ENCODE assay signal across 9 mouse cellular contexts in genomic region chr6:113458635-113459034, GRCm38 (mm10). TPM values are rescaled to one million over a fixed set of nuclear protein-coding genes. Genes with fewer than 3 reads are reported as not detected.
DNase-seq lines count a peak whose midpoint lies in the region; ATAC-seq lines count a peak whose summit lies in the region.
"Had no signal": no experiment of that assay in that cellular context is flagged by ENCODE, and none has a peak within 500 bp of the region (broad histone marks: within the 10 kb centered on the region; RNA-seq: fewer than 3 reads in every experiment).

No protein-coding gene starts in this region.

- ATAC-seq in hindbrain, embryonic 16.5 days = no peak
- ATAC-seq in embryonic facial prominence, embryonic 11.5 days (replicated peaks; ENCODE audit: insufficient number of reproducible peaks, low FRiP score, low TSS enrichment, low read depth) = no peak
- ATAC-seq: CD4-positive, CD25-positive, alpha-beta regulatory T cell, adult 4 months had no signal

- H3K4me3 ChIP-seq in hindbrain, embryonic 16.5 days (ENCODE audit: low read length) = no peak overlapping the region
- H3K4me3 ChIP-seq in hindbrain, embryonic 10.5 days = no peak overlapping the region
- H3K4me3 ChIP-seq in embryonic facial prominence, embryonic 11.5 days (ENCODE audit: low read depth, low read length) = no peak overlapping the region

- no peaks in the 10 kb centered on the region for H3K9me3 ChIP-seq in hindbrain, embryonic 16.5 days (ENCODE audit: control insufficient read depth, low read length)
- H3K9me3 ChIP-seq in hindbrain, embryonic 10.5 days = no peaks in the 10 kb centered on the region
- H3K9me3 ChIP-seq in embryonic facial prominence, embryonic 11.5 days (replicated peaks; ENCODE audit: control insufficient read depth, low read length) = no peaks in the 10 kb centered on the region

- H3K4me1 ChIP-seq in hindbrain, embryonic 16.5 days (ENCODE audit: control insufficient read depth, insufficient read depth, low read depth, low read length) = no peaks in the 10 kb centered on the region
- H3K4me1 ChIP-seq in hindbrain, embryonic 10.5 days (replicated peaks) = peaks cover 3% of the 10 kb centered on the region; the same call in 1 of the 2 replicates
- H3K4me1 ChIP-seq in embryonic facial prominence, embryonic 11.5 days (ENCODE audit: control insufficient read depth, insufficient read depth, low read length) = no peaks in the 10 kb centered on the region

- H3K27ac ChIP-seq in hindbrain, embryonic 16.5 days (ENCODE audit: low read depth, low read length) = no peak overlapping the region
- no peak overlapping the region for H3K27ac ChIP-seq in hindbrain, embryonic 10.5 days
- H3K27ac ChIP-seq in embryonic facial prominence, embryonic 11.5 days (replicated peaks; ENCODE audit: low read depth, low read length) = no peak overlapping the region

- H3K9ac ChIP-seq in hindbrain, embryonic 16.5 days (ENCODE audit: low read depth, low read length) = 0 out of 2 replicates have a peak overlapping the region, but pooled peaks have one; percentile 2
- no peak overlapping the region for H3K9ac ChIP-seq in embryonic facial prominence, embryonic 11.5 days (replicated peaks; ENCODE audit: low read length)

- WGBS in hindbrain, embryonic 16.5 days = 72% methylated on average over 10 of the region's 10 CpGs
- 66% methylated on average over 10 of the region's 10 CpGs for WGBS in hindbrain, embryonic 10.5 days
- WGBS in embryonic facial prominence, embryonic 11.5 days = 57% methylated on average over 10 of the region's 10 CpGs
- 23% methylated on average over 10 of the region's 10 CpGs for WGBS in large intestine, adult 2 months

- DNase-seq in hindbrain, embryonic 10.5 days (ENCODE audit: low spot score) = no peak
- DNase-seq in embryonic facial prominence, embryonic 11.5 days (ENCODE audit: low spot score) = peak; percentile 38
- peak; percentile 92 for DNase-seq in large intestine, adult 2 months (ENCODE audit: low read depth, low spot score)
- peak; percentile 36 for DNase-seq in thymus, postnatal 25 days
- DNase-seq in heart, postnatal 4 days = no peak
- no peak for DNase-seq in adrenal gland, postnatal 25 days
- no peak for DNase-seq in layer of hippocampus, postnatal 25 days (ENCODE audit: extremely low spot score in 1 of 2, low spot score in 1 of 2)

- H3K27me3 ChIP-seq in hindbrain, embryonic 16.5 days (replicated peaks; ENCODE audit: control insufficient read depth, insufficient read depth, low read length) = no peaks in the 10 kb centered on the region
- H3K27me3 ChIP-seq in hindbrain, embryonic 10.5 days (ENCODE audit: insufficient read depth, poor library complexity, severe bottlenecking) = no peaks in the 10 kb centered on the region
- no peaks in the 10 kb centered on the region for H3K27me3 ChIP-seq in embryonic facial prominence, embryonic 11.5 days (ENCODE audit: control insufficient read depth, insufficient read depth, low read length)

- no peak overlapping the region for H3K4me2 ChIP-seq in hindbrain, embryonic 16.5 days (ENCODE audit: low read length)
- H3K4me2 ChIP-seq in embryonic facial prominence, embryonic 11.5 days (ENCODE audit: low read depth, low read length) = no peak overlapping the region; the same call in 1 of the 2 replicates

- H3K36me3 ChIP-seq in hindbrain, embryonic 16.5 days (ENCODE audit: control insufficient read depth, insufficient read depth, low read length) = no peaks in the 10 kb centered on the region
- H3K36me3 ChIP-seq in hindbrain, embryonic 10.5 days = no peaks in the 10 kb centered on the region
- H3K36me3 ChIP-seq in embryonic facial prominence, embryonic 11.5 days (replicated peaks; ENCODE audit: control insufficient read depth, insufficient read depth, low read depth, low read length) = no peaks in the 10 kb centered on the region

RNA-seq across cellular contexts. Expression of gene Il17re, which starts 0.4 kb away (rescaled TPM):
- 0.26 and 0.34 TPM in 2 replicates for polyA plus RNA-seq in hindbrain, embryonic 16.5 days (2015; fragmentation: Nextera tagmentation; extraction: Ambion mirVana)
- 1.7 and 2.2 TPM in 2 replicates for polyA plus RNA-seq in hindbrain, embryonic 10.5 days (2016; fragmentation: Nextera tagmentation; extraction: Ambion mirVana)
- polyA plus RNA-seq in embryonic facial prominence, embryonic 11.5 days (2014; fragmentation: Nextera tagmentation; extraction: Ambion mirVana) = 1.2 and 2.3 TPM in 2 replicates
- polyA plus RNA-seq in large intestine, adult 2 months (2012; rRNA removed) = 4.8 and 7.5 TPM in 2 replicates
- 1 to 10 TPM; 1.1 to 1.3 TPM for total RNA-seq in heart, postnatal 4 days (2021)
- total RNA-seq in adrenal gland, postnatal 25 days (2021) = 0.76 and 1.5 TPM in 2 replicates
- total RNA-seq in layer of hippocampus, postnatal 25 days (2021) = under 1 TPM; 0.22 to 0.52 TPM

RNA-seq across cellular contexts. Expression of gene Il17rc, which starts 12.6 kb away (rescaled TPM):
- 4.4 and 5.9 TPM in 2 replicates for polyA plus RNA-seq in hindbrain, embryonic 16.5 days (2015; fragmentation: Nextera tagmentation; extraction: Ambion mirVana)
- 6.0 and 6.7 TPM in 2 replicates for polyA plus RNA-seq in hindbrain, embryonic 10.5 days (2016; fragmentation: Nextera tagmentation; extraction: Ambion mirVana)
- polyA plus RNA-seq in embryonic facial prominence, embryonic 11.5 days (2014; fragmentation: Nextera tagmentation; extraction: Ambion mirVana) = 1.3 and 3.5 TPM in 2 replicates
- polyA plus RNA-seq in large intestine, adult 2 months (2012; rRNA removed) = 341 and 416 TPM in 2 replicates
- 10 to 100 TPM in 1 of 2 experiments, 1 to 10 TPM in 1; 7.9 to 10.2 TPM for total RNA-seq in heart, postnatal 4 days (2021)
- 18.0 and 19.3 TPM in 2 replicates for total RNA-seq in adrenal gland, postnatal 25 days (2021)
- 1 to 10 TPM; 6.0 to 6.3 TPM for total RNA-seq in layer of hippocampus, postnatal 25 days (2021)
- polyA plus RNA-seq: CD4-positive, CD25-positive, alpha-beta regulatory T cell, adult 4 months had no signal

RNA-seq across cellular contexts. Expression of gene Jagn1, which starts 16.3 kb away (rescaled TPM):
- polyA plus RNA-seq in hindbrain, embryonic 16.5 days (2015; fragmentation: Nextera tagmentation; extraction: Ambion mirVana) = 95.2 and 106 TPM in 2 replicates
- 86.5 and 87.9 TPM in 2 replicates for polyA plus RNA-seq in hindbrain, embryonic 10.5 days (2016; fragmentation: Nextera tagmentation; extraction: Ambion mirVana)
- polyA plus RNA-seq in embryonic facial prominence, embryonic 11.5 days (2014; fragmentation: Nextera tagmentation; extraction: Ambion mirVana) = 72.6 and 77.6 TPM in 2 replicates
- 68.4 and 72.0 TPM in 2 replicates for polyA plus RNA-seq in large intestine, adult 2 months (2012; rRNA removed)
- total RNA-seq in heart, postnatal 4 days (2021) = 10 to 100 TPM; 28.3 to 34.7 TPM
- 47.5 and 55.0 TPM in 2 replicates for total RNA-seq in adrenal gland, postnatal 25 days (2021)
- 10 to 100 TPM; 42.8 to 48.0 TPM for total RNA-seq in layer of hippocampus, postnatal 25 days (2021)

RNA-seq across cellular contexts. Expression of gene Cidec, which starts 23.1 kb away (rescaled TPM):
- polyA plus RNA-seq in hindbrain, embryonic 16.5 days (2015; fragmentation: Nextera tagmentation; extraction: Ambion mirVana) = 0.21 TPM in 1 of 2 replicates, not detected in the other
- polyA plus RNA-seq in hindbrain, embryonic 10.5 days (2016; fragmentation: Nextera tagmentation; extraction: Ambion mirVana) = not detected in 2 replicates
- not detected in 2 replicates for polyA plus RNA-seq in embryonic facial prominence, embryonic 11.5 days (2014; fragmentation: Nextera tagmentation; extraction: Ambion mirVana)
- 49.1 and 148 TPM in 2 replicates for polyA plus RNA-seq in large intestine, adult 2 months (2012; rRNA removed)
- total RNA-seq in heart, postnatal 4 days (2021) = 1 to 10 TPM; 1.8 to 2.3 TPM
- total RNA-seq in adrenal gland, postnatal 25 days (2021) = 153 and 182 TPM in 2 replicates
- not detected for total RNA-seq in layer of hippocampus, postnatal 25 days (2021)
- polyA plus RNA-seq: CD4-positive, CD25-positive, alpha-beta regulatory T cell, adult 4 months had no signal

RNA-seq across cellular contexts. Expression of gene Creld1, which starts 24.5 kb away (rescaled TPM):
- polyA plus RNA-seq in hindbrain, embryonic 16.5 days (2015; fragmentation: Nextera tagmentation; extraction: Ambion mirVana) = 92.9 and 96.4 TPM in 2 replicates
- 36.7 and 42.5 TPM in 2 replicates for polyA plus RNA-seq in hindbrain, embryonic 10.5 days (2016; fragmentation: Nextera tagmentation; extraction: Ambion mirVana)
- 13.1 and 16.2 TPM in 2 replicates for polyA plus RNA-seq in embryonic facial prominence, embryonic 11.5 days (2014; fragmentation: Nextera tagmentation; extraction: Ambion mirVana)
- polyA plus RNA-seq in large intestine, adult 2 months (2012; rRNA removed) = 11.9 and 12.3 TPM in 2 replicates
- total RNA-seq in heart, postnatal 4 days (2021) = 10 to 100 TPM; 34.6 to 41.5 TPM
- 45.2 and 59.9 TPM in 2 replicates for total RNA-seq in adrenal gland, postnatal 25 days (2021)
- 100 to 1,000 TPM; 104 to 117 TPM for total RNA-seq in layer of hippocampus, postnatal 25 days (2021)

Comparison
In these comparisons a context has a peak if more than half of its experiments do, and no peak if none do; other contexts are left out.
1. DNase-seq: peak in embryonic facial prominence, embryonic 11.5 days (single experiment), large intestine, adult 2 months (single experiment) and thymus, postnatal 25 days (single experiment); none in hindbrain, embryonic 10.5 days (single experiment), heart, postnatal 4 days (single experiment), adrenal gland, postnatal 25 days (single experiment) and layer of hippocampus, postnatal 25 days (0 of 2).
2. RNA of gene Il17rc, which starts 12.6 kb away (polyA plus RNA-seq): 341 to 416 TPM in large intestine, adult 2 months; 6.0 to 6.7 TPM in hindbrain, embryonic 10.5 days, 4.4 to 5.9 TPM in hindbrain, embryonic 16.5 days and 1.3 to 3.5 TPM in embryonic facial prominence, embryonic 11.5 days; every median in the first group is over 10 times any median in the second.